Mouse (Mus musculus) limb, embryonic 15.5 days (tissue): Measurements from ENCODE around the gene Ctnna2. TPM values are rescaled to one million over a fixed set of nuclear protein-coding genes. Genes with fewer than 3 reads are reported as not detected.

Experiments used
- ATAC-seq: fragments of 200-750 bp; cut with Nextera tagmentation; 2 replicates; pipeline ENCODE4 v1.8.0; 2017; ENCODE audit warnings: low read depth, moderate TSS enrichment; ENCODE audit not compliant: insufficient number of reproducible peaks, low FRiP score, low TSS enrichment
- H3K27ac ChIP-seq: fragments of 300-500 bp; sonication (generic); 2 replicates; pipeline ENCODE4 v1.5.1; 2015; ENCODE audit warnings: moderate library complexity, mild to moderate bottlenecking, inconsistent platforms
- H3K27me3 ChIP-seq: fragments of 300-500 bp; sonication (generic); 2 replicates; pipeline ENCODE4 v1.6.1; 2015; ENCODE audit warnings: inconsistent platforms
- H3K36me3 ChIP-seq: fragments of 300-500 bp; sonication (generic); 2 replicates; pipeline ENCODE4 v1.6.1; 2015; ENCODE audit warnings: inconsistent platforms
- H3K4me1 ChIP-seq: fragments of 300-500 bp; sonication (generic); 2 replicates; pipeline ENCODE4 v1.6.1; 2015; ENCODE audit warnings: inconsistent platforms
- H3K4me2 ChIP-seq: fragments of 300-500 bp; sonication (generic); 2 replicates; pipeline ENCODE4 v1.6.1; 2015; ENCODE audit warnings: mild to moderate bottlenecking, inconsistent platforms
- H3K4me3 ChIP-seq: fragments of 300-500 bp; sonication (generic); 2 replicates; pipeline ENCODE4 v1.5.1; 2015; ENCODE audit warnings: mild to moderate bottlenecking, inconsistent platforms
- H3K9ac ChIP-seq: fragments of 300-500 bp; sonication (generic); 2 replicates; pipeline ENCODE4 v1.6.1; 2015; ENCODE audit warnings: inconsistent platforms
- H3K9me3 ChIP-seq: fragments of 300-500 bp; sonication (generic); 2 replicates; pipeline ENCODE4 v1.6.1; 2016; ENCODE audit warnings: inconsistent platforms
- WGBS: fragments of 180-500 bp; shearing (Covaris S2); methylation state at CpG from one replicate; pipeline ENCODE4 v1.1.7; 2015; 5-methylcytosine and 5-hydroxymethylcytosine counted together
- polyA plus RNA-seq: library from polyadenylated mRNA; unstranded; fragments of >200 nt; fragmentation: Nextera tagmentation; extraction: Ambion mirVana; gene quantifications from 2 replicates; pipeline ENCODE4 v1.2.1, GENCODE M21; 2015

Ctnna2 gene
- polyA plus RNA-seq, 1 experiment from 2014 or later = 1.2 TPM

DNA sequence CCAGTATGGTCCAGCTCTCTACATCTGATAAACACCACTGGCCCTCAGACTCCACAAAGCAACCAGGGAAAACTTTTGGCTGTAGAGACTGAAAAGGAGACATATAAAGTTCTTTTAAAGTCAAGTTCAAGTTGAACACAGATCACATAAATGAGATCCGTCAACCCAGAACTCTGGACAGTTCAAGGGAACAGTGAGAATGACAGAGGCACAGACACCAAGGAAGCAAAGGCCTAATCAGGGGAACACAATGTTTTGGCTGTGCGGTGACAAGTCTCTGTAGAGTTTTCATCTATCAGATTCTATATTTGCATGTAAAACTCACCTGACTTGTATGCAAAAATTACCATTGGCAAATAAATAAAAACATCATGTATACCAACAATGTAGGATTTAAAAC lies 929.3 kb downstream of the Ctnna2 start:
- H3K9me3 ChIP-seq = no peaks in the 10 kb centered on the region
- ATAC-seq = no peak
- no peak overlapping the region for H3K9ac ChIP-seq
- H3K4me3 ChIP-seq = no peak overlapping the region
- no peaks in the 10 kb centered on the region for H3K4me1 ChIP-seq
- no peak overlapping the region for H3K4me2 ChIP-seq
- H3K27ac ChIP-seq = no peak overlapping the region
- H3K36me3 ChIP-seq = no peaks in the 10 kb centered on the region
- no peaks in the 10 kb centered on the region for H3K27me3 ChIP-seq
- WGBS = 87% methylated on average over 2 of the region's 2 CpGs

DNA sequence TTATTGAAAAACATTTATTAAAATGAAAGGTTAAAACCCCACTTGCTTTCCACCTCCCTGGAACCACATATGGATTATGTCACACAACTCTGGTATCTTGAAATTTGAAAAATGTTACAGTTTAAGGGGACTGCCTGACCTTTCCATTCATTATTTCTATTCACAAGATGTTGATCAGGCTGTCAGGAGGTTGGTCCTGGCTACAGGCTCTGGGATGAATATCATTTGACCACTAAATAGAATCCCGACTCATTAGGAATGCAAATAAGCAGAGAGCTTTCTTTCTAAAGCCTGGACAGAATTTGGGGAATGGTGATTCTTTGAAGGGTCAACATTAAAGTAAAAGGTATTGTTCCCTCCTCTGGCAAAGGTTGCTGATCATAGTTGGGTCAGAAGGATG lies 931.9 kb downstream of the Ctnna2 start:
- Histone ChIP-seq H3K9me3 (no peaks in the 10 kb centered on the region), H3K36me3 (no peaks in the 10 kb centered on the region), H3K4me1 (no peaks in the 10 kb centered on the region), H3K4me3 (no peak overlapping the region), H3K4me2 (no peak overlapping the region), H3K27ac (no peak overlapping the region), H3K27me3 (no peaks in the 10 kb centered on the region), H3K9ac (no peak overlapping the region)
- no peak for ATAC-seq
- 80% methylated on average over 1 of the region's 1 CpGs for WGBS

GRCm38 (mm10) chr6:77025066-77025465 lies 954.4 kb downstream of the Ctnna2 start:
- H3K4me3 ChIP-seq = no peak overlapping the region
- H3K27ac ChIP-seq = no peak overlapping the region
- no peaks in the 10 kb centered on the region for H3K4me1 ChIP-seq
- ATAC-seq = no peak
- H3K36me3 ChIP-seq = no peaks in the 10 kb centered on the region
- H3K9me3 ChIP-seq = no peaks in the 10 kb centered on the region
- H3K4me2 ChIP-seq = no peak overlapping the region
- H3K27me3 ChIP-seq = no peaks in the 10 kb centered on the region
- no peak overlapping the region for H3K9ac ChIP-seq

GRCm38 (mm10) chr6:77013194-77013593 lies 966.3 kb downstream of the Ctnna2 start:
- Histone ChIP-seq H3K27ac (no peak overlapping the region), H3K4me2 (no peak overlapping the region), H3K36me3 (no peaks in the 10 kb centered on the region), H3K4me1 (no peaks in the 10 kb centered on the region), H3K9me3 (no peaks in the 10 kb centered on the region), H3K9ac (no peak overlapping the region), H3K4me3 (no peak overlapping the region), H3K27me3 (no peaks in the 10 kb centered on the region)
- WGBS = 78% methylated on average over 2 of the region's 2 CpGs
- ATAC-seq = no peak

DNA sequence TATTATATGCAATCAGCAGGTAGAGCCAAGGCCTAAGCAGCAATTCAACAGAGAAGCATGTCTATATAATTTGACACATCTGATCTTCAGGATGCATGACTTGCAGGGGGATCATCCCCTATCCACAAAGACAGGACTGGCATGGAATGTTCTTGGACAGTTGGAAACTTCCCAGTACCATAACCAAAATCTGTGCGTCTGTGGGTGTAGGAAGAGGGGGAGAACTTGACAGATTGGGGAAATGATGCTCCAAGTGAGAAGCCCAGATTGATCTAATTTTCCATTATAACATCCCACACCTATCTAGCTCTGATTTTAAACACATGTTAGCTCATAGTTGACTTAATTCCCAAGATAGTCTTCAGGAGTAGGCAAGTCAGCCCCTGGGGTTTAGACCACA lies 968.5 kb downstream of the Ctnna2 start:
- Histone ChIP-seq H3K9ac (no peak overlapping the region), H3K4me1 (no peaks in the 10 kb centered on the region), H3K4me2 (no peak overlapping the region), H3K36me3 (no peaks in the 10 kb centered on the region), H3K4me3 (no peak overlapping the region), H3K27ac (no peak overlapping the region), H3K9me3 (no peaks in the 10 kb centered on the region), H3K27me3 (no peaks in the 10 kb centered on the region)
- WGBS = 77% methylated on average over 1 of the region's 1 CpGs
- ATAC-seq = no peak

- no peak overlapping the region for H3K27ac ChIP-seq
- ATAC-seq = no peak
- 76% methylated on average over 3 of the region's 3 CpGs for WGBS
- no peaks in the 10 kb centered on the region for H3K36me3 ChIP-seq
- no peak overlapping the region for H3K4me2 ChIP-seq
- H3K27me3 ChIP-seq = no peaks in the 10 kb centered on the region
- no peaks in the 10 kb centered on the region for H3K4me1 ChIP-seq
- H3K4me3 ChIP-seq = no peak overlapping the region
- H3K9ac ChIP-seq = no peak overlapping the region
- no peaks in the 10 kb centered on the region for H3K9me3 ChIP-seq
These were observed 987.4 kb downstream of the Ctnna2 start for GRCm38 (mm10) chr6:76992128-76992527.

- H3K27me3 ChIP-seq = no peaks in the 10 kb centered on the region
- no peak for ATAC-seq
- H3K9me3 ChIP-seq = no peaks in the 10 kb centered on the region
- no peak overlapping the region for H3K4me2 ChIP-seq
- no peaks in the 10 kb centered on the region for H3K4me1 ChIP-seq
- H3K36me3 ChIP-seq = no peaks in the 10 kb centered on the region
- H3K4me3 ChIP-seq = no peak overlapping the region
- no peak overlapping the region for H3K27ac ChIP-seq
- 64% methylated on average over 4 of the region's 4 CpGs for WGBS
- H3K9ac ChIP-seq = no peak overlapping the region
These were observed 994.7 kb downstream of the Ctnna2 start for GRCm38 (mm10) chr6:76984773-76985172.

GRCm38 (mm10) chr6:76981651-76982050 lies 997.8 kb downstream of the Ctnna2 start:
- H3K4me1 ChIP-seq = no peaks in the 10 kb centered on the region
- no peaks in the 10 kb centered on the region for H3K9me3 ChIP-seq
- H3K4me3 ChIP-seq = no peak overlapping the region
- H3K27me3 ChIP-seq = no peaks in the 10 kb centered on the region
- ATAC-seq = no peak
- no peak overlapping the region for H3K27ac ChIP-seq
- H3K4me2 ChIP-seq = no peak overlapping the region
- H3K36me3 ChIP-seq = no peaks in the 10 kb centered on the region
- WGBS = 95% methylated on average over 1 of the region's 1 CpGs
- H3K9ac ChIP-seq = no peak overlapping the region

GRCm38 (mm10) chr6:76979247-76979850 lies 1000.1 kb downstream of the Ctnna2 start:
- no peak overlapping the region for H3K27ac ChIP-seq

DNA sequence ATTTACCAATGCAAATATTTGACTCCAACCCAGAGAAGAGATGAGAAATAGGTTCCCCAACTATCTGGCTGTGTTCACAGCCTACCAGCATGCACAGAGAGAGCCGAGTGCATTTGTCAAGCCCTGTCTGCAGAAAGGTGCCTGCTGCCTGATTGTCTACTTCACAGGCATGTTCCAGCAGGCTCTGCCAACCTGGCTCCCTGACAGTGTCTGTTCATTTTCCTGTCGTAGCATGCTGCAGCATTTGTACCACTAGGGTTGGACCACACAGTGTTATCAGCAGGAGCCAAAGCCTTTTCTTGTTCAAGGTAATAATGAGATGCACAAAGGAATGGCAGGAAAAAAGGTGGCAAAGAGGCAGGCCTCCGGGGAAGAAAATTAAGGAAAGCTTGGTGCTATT lies 1001.7 kb downstream of the Ctnna2 start:
- no peak overlapping the region for H3K4me3 ChIP-seq
- WGBS = 13% methylated on average over 3 of the region's 3 CpGs
- H3K27ac ChIP-seq = no peak overlapping the region
- no peaks in the 10 kb centered on the region for H3K36me3 ChIP-seq
- H3K4me1 ChIP-seq = no peaks in the 10 kb centered on the region
- ATAC-seq = no peak
- H3K9ac ChIP-seq = no peak overlapping the region
- no peak overlapping the region for H3K4me2 ChIP-seq
- no peaks in the 10 kb centered on the region for H3K27me3 ChIP-seq
- no peaks in the 10 kb centered on the region for H3K9me3 ChIP-seq

More at GRCm38 (mm10) chr6:76979247-76979850, 1000.1 kb downstream of the Ctnna2 start:
- H3K36me3 ChIP-seq = no peaks in the 10 kb centered on the region
- H3K9me3 ChIP-seq = no peaks in the 10 kb centered on the region
- H3K4me3 ChIP-seq = no peak overlapping the region
- no peak overlapping the region for H3K9ac ChIP-seq
- H3K4me1 ChIP-seq = no peaks in the 10 kb centered on the region
- ATAC-seq = peak; percentile 24; the same call in 1 of the 2 replicates
- no peaks in the 10 kb centered on the region for H3K27me3 ChIP-seq
- H3K4me2 ChIP-seq = no peak overlapping the region
- 58% methylated on average over 5 of the region's 5 CpGs for WGBS

GRCm38 (mm10) chr6:76974297-76974696 lies 1005.2 kb downstream of the Ctnna2 start:
- no peaks in the 10 kb centered on the region for H3K36me3 ChIP-seq
- no peak overlapping the region for H3K27ac ChIP-seq
- WGBS = 55% methylated on average over 1 of the region's 1 CpGs
- H3K4me2 ChIP-seq = no peak overlapping the region
- ATAC-seq = no peak
- no peaks in the 10 kb centered on the region for H3K9me3 ChIP-seq
- H3K4me3 ChIP-seq = no peak overlapping the region
- H3K9ac ChIP-seq = no peak overlapping the region
- H3K27me3 ChIP-seq = no peaks in the 10 kb centered on the region
- no peaks in the 10 kb centered on the region for H3K4me1 ChIP-seq

- Histone ChIP-seq H3K27me3 (no peaks in the 10 kb centered on the region), H3K9ac (no peak overlapping the region), H3K4me3 (no peak overlapping the region), H3K36me3 (no peaks in the 10 kb centered on the region), H3K4me1 (no peaks in the 10 kb centered on the region), H3K27ac (no peak overlapping the region), H3K4me2 (no peak overlapping the region), H3K9me3 (no peaks in the 10 kb centered on the region)
- 81% methylated on average over 5 of the region's 5 CpGs for WGBS
- ATAC-seq = no peak
These were observed 1014.5 kb downstream of the Ctnna2 start for GRCm38 (mm10) chr6:76964998-76965432.

- Histone ChIP-seq H3K27me3 (no peaks in the 10 kb centered on the region), H3K9ac (no peak overlapping the region), H3K4me2 (no peak overlapping the region), H3K4me3 (no peak overlapping the region), H3K4me1 (no peaks in the 10 kb centered on the region), H3K36me3 (no peaks in the 10 kb centered on the region), H3K27ac (no peak overlapping the region), H3K9me3 (no peaks in the 10 kb centered on the region)
- 64% methylated on average over 4 of the region's 4 CpGs for WGBS
- ATAC-seq = no peak
These were observed 1071.4 kb downstream of the Ctnna2 start for GRCm38 (mm10) chr6:76908086-76908485.
